Mouse (Mus musculus) MEL (cell line): ENCODE measurements around the gene Akip1.

Experiments used
- CTCF ChIP-seq, 3 experiments: IDR thresholded peaks in 2 of 3; conservative IDR thresholded peaks in 1 of 3; 2 replicates each; pipeline ENCODE4 v1.5.1; 2011 to 2012; ENCODE audit warnings: low read length in 3 of 3, low read depth in 2 of 3, mild to moderate bottlenecking in 2 of 3, improper control_type of control experiment in 1 of 3, inconsistent platforms in 1 of 3, mixed read lengths in 1 of 3, moderate library complexity in 1 of 3; ENCODE audit not compliant: control insufficient read depth in 1 of 3, insufficient read depth in 1 of 3, poor library complexity in 1 of 3, severe bottlenecking in 1 of 3
- E2F4 ChIP-seq: IDR thresholded peaks from 2 replicates; pipeline ENCODE4 v1.6.1; 2011; ENCODE audit warnings: low read depth, low read length, improper control_type of control experiment, borderline replicate concordance
- HCFC1 ChIP-seq: IDR thresholded peaks from 2 replicates; pipeline ENCODE4 v1.6.1; 2012; ENCODE audit warnings: low read depth, mild to moderate bottlenecking, inconsistent platforms, low read length, improper control_type of control experiment, moderate library complexity
- JUND ChIP-seq: IDR thresholded peaks from 2 replicates; pipeline ENCODE4 v1.6.1; 2011; ENCODE audit warnings: low read depth, mild to moderate bottlenecking, improper control_type of control experiment, low read length
- KAT2A ChIP-seq: conservative IDR thresholded peaks from 2 replicates; pipeline ENCODE4 v1.6.1; 2012; ENCODE audit warnings: low read depth, low read length, improper control_type of control experiment, inconsistent platforms
- MAZ ChIP-seq: IDR thresholded peaks from 2 replicates; pipeline ENCODE4 v1.6.1; 2012; ENCODE audit warnings: low read depth, mild to moderate bottlenecking, inconsistent platforms, low read length, improper control_type of control experiment
- POLR2A ChIP-seq, 2 experiments: IDR thresholded peaks; 2 replicates each; pipeline ENCODE4 v1.6.1; 2011 to 2012; ENCODE audit warnings: low read length in 2 of 2, mild to moderate bottlenecking in 2 of 2, control low read depth in 1 of 2, improper control_type of control experiment in 1 of 2, low read depth in 1 of 2, moderate library complexity in 1 of 2; ENCODE audit not compliant: control insufficient read depth in 1 of 2, insufficient read depth in 1 of 2, poor library complexity in 1 of 2
- POLR2AphosphoS2 ChIP-seq: IDR thresholded peaks from 2 replicates; pipeline ENCODE4 v1.6.1; 2011; ENCODE audit warnings: low read length, improper control_type of control experiment
- SIN3A ChIP-seq: IDR thresholded peaks from 2 replicates; pipeline ENCODE4 v1.6.1; 2012; ENCODE audit warnings: low read length, improper control_type of control experiment, inconsistent platforms

DNA sequence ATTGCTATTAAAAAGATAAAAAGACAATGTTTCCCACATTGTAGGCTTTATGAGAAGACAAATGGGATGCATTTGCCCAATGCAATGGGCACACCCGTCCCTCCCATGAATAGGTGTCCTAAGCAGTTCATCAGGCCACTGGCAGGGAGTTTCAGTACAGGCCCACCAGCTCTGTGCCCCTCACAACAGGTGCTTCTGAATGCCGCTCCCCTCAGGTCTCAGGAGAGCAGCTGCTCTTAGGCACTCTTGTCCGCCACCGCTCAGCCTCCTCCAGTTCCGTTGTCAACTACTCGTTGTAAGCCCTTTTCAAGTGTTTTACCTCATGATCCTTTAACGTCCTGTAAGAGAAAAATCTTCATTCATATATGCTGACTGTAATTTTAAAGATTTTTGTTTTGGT, 8.7 kb downstream of the Akip1 start:
- TF ChIP-seq HCFC1 (no peak), CTCF (IDR thresholded peaks at IDR 0.05 in 2 of 3, conservative IDR thresholded peaks at IDR 0.05 in 1 of 3; ENCODE audit: control insufficient read depth in 1 of 3, insufficient read depth in 1 of 3, low read depth in 2 of 3, low read length in 3 of 3, poor library complexity in 1 of 3, severe bottlenecking in 1 of 3) (no peak), POLR2A (IDR thresholded peaks at IDR 0.05; ENCODE audit: control insufficient read depth in 1 of 2, insufficient read depth in 1 of 2, low read depth in 1 of 2, low read length in 2 of 2, poor library complexity in 1 of 2) (no peak), MAZ (no peak), SIN3A (no peak), POLR2AphosphoS2 (no peak), KAT2A (no peak), E2F4 (no peak), JUND (no peak)
